Mouse (Mus musculus) c-Kit-negative CD71-positive TER-119-positive erythroid progenitor cells, embryonic 14.5 days (primary cell): ENCODE data around the gene Tmem260.
A peak's percentile ranks its signal among the peaks of the same experiment; 100 is the strongest.

Experiments used
- DNase-seq: peaks from one replicate; pipeline ENCODE4 v3.0.0-alpha.2; 2013; ENCODE audit warnings: low read depth, low spot score

The Tmem260 gene

DNA sequence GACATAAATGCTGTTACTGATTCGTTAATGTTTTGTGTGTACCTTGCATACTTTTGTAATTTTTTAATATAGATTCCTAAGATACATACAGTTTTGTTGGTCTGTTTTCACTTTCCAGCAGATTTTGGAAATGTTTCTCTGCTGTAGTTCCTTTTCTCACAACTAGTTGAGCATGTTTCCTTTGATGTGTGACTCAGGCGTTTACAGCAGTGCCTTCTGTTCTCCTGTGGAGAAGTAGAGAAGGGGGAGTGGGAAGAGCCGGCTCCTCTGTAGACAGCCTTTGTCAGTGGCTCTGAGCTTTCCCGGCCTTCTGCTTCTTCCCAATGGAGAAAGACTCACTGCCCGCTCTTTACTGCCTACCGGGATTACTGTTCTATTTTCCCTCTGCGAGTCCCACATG is 35.7 kb downstream of the Tmem260 start:
- no peak for DNase-seq

DNA sequence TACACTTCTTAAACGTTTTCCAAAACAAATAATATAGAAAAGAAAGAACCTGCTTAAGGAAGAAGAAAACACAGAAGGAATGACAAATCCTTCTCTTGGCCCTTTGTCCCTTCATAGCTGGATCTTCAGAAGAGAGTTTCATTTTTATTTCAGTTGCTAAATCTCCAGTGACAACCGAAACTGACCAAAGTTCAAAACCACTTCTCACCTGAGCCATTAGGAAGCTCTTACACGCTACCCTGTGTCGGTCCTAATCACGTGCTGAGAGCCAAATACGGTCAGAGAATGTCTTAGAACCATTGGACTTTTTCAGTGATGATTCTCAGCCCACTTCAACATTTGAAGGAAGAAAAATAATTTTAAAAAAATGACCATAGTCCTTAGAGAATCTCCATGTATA is 36.8 kb downstream of the Tmem260 start:
- DNase-seq: no peak

- DNase-seq: no peak
Observed at GRCm38 (mm10) chr14:48493896-48494295, 48.0 kb downstream of the Tmem260 start.

- DNase-seq: no peak
Observed at GRCm38 (mm10) chr14:48502573-48502972, 56.6 kb downstream of the Tmem260 start.

DNA sequence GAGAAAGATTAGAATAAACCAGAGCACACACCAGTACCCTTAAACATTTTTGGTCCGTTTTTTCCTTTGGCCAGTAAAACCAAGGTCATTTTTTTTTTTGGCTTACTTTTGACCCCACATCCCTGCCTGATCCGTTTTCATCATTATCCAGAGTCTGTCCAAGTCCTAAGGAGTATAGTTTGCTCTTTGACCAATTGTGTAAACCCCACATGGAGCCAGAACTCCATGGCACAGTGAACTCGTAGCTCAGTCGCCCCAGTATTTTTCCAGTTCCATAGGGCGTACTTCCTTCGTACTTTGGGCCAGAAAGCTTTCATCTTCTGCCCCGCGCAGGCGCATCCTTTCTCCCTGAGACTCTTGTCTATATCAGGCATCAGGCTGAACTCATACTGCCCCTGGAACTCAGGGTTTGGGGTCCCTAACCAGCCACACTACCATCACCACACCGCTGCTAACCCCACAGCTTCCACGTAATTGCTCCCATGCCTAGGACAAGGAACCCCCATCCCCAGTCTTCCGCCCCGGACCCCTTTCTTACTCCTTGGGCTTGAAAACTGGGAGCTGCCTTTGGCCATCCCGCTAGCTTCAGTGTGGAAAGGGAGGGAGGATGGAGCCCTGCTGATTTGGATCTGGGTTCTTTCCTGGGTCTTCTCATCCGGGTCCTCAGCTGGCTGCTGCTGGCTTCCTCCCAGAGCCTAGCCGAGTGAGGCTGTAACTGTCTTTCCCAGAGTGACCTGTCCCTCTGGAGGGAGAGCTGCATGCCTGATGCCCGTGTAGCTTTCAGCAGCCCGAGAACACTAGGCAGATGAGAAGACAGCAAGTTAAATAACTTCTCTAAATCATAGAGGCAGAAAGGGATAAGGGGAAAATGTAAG is 58.0 kb downstream of the Tmem260 start:
- no peak for DNase-seq

GRCm38 (mm10) chr14:48504566-48504950 is 58.6 kb downstream of the Tmem260 start:
- DNase-seq: no peak

DNA sequence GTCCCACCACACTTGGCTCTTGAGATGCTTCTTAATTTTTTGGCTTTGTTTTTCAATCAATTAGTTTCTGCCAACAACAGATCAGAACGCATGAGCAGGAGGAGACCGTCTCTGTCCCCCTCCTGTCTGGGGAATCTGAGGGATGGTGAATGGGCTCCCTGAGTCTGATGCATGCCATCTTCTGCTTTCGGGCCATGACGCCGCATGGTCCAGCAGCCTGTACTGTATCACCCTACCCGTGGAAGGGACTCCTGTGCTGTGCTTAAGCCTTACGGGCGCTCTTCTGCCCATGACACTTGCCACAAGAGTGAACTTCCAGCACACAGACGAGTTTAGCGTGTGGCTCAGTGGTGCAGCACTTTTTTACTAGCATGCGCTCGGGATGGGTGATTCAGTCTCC is 59.7 kb downstream of the Tmem260 start:
- DNase-seq: no peak

DNA sequence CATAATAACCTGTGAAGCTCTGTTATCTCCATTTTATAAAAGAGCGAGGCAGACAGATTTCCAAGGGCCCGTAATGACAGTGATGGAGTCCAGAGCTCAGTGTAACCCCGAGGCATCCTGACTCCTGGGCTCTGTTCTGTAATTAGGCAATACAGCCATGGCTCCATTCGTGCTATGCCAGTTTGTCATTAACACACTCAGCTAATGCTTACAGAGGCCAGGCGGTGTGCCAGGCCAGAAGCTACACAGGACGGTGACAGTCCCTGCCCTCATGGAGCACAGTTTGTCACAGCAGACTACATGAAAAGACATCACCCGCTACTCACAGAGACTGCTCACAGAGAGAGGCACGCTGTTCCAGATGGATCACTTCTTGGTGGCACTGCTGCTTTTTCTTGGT is 61.5 kb downstream of the Tmem260 start:
- DNase-seq: no peak

DNA sequence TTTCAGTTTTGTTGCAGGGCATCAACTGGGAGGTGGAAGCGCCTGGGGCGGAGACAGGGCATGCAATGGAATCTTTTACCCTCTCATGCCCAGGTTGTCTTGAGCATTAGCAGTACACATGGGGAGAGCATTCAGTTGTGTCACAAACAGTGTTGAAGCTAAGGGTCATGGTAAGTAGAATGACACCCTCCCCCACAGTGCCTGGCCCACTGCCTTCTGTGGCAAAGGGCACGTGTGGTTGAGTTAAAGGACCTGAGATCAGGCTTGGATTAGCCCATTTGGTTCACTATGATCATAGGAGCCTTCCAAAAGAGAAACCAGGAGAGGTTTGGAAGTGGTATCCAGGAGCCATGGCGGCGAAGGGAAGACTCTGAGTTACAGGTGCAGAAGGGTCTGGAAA is 63.2 kb downstream of the Tmem260 start:
- DNase-seq: no peak

DNA sequence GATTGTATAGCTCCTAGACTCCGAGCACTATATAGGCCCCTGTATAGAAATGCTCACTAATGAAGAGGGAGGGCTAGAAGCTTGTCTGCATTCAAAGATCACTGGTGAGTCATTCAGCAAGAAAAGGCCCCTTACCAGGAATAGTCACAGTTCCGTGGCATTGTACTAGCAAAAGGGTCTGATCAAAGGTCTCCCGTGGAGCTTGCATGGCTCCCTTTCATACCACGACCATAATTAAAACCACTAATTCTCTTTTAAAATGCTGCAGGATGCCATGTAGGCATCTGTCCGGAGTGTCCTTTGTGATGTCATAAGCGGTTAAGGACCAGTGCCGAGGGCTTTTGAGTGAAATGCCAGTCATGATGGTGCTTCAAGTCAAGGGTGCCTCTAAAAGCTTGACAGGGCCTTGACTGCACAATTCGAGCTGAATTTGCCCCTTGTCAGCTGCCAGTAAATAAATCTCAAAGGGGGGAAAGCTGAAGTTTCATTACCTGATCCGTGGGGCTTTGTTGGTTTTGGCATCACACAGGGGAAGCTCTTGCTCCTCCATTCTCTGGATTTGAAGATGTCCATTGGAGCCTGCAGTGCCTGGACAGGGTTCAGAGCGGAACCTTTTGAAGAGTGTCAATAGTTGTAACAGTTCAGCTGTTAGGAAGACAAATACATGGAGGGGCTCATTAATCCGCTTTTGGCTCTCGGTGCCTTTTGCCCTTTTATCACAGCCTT is 67.3 kb downstream of the Tmem260 start:
- no peak for DNase-seq

DNA sequence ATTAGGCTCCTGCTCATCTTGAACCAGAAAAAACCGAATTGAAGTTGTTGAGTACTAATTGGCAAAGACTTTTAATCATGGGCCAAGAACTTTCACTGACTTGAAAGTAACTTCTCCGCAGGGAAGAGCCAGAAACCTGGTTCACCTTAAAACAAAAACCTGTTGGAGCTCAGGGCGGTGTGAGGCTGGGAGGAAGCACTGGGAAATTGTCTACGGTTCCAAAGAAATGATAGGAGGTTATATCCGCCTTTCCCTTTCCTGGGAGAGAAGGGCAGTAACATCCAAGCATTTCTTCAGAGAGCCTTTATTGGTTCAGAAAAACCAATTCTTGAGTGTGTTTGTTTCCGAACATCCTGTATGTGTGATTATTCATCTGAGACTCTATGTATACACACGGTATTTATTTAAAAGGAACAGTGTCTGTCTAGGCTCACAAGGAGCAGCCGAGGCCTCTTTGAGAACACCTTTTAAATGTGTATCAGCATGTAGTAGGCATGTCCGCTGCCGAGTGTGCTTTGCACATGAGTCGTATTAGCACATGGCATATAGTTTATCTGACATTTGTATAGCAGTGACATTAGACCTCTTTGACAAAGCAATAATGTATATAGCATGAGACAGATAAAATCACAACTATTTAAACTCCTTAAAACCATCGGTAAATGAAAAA is 68.0 kb downstream of the Tmem260 start:
- DNase-seq: no peak

- DNase-seq: no peak
Observed at GRCm38 (mm10) chr14:48514620-48515019, 68.7 kb downstream of the Tmem260 start.

- DNase-seq: no peak
Observed at GRCm38 (mm10) chr14:48515538-48515937, 69.6 kb downstream of the Tmem260 start.

- DNase-seq: no peak
Observed at GRCm38 (mm10) chr14:48523361-48523760, 77.4 kb downstream of the Tmem260 start.

- no peak for DNase-seq
Observed at GRCm38 (mm10) chr14:48524135-48524534, 78.2 kb downstream of the Tmem260 start.

GRCm38 (mm10) chr14:48525055-48525454 is 79.1 kb downstream of the Tmem260 start:
- no peak for DNase-seq

DNA sequence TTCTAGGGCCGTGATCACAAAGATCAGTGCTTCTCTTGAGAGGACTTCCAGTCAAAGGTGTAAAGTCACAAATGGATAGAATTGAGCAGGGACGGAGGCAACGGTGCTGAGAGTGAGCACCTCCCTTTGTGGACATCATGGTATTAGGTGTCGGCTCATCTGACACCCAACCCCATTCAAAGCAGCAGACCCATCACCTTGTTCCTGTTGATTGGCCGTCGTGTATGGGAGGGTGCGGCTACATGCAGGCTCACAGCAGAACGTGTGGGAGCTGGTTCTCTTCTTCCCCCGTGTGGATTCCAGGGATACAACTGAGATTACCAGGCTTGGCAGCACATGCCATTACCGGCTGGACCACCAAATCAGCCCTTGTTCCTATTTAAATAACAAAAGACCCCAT is 84.7 kb downstream of the Tmem260 start:
- no peak for DNase-seq

- peak; percentile 83 for DNase-seq
Observed at GRCm38 (mm10) chr14:48537795-48538766, 92.2 kb downstream of the Tmem260 start.

GRCm38 (mm10) chr14:48545166-48545565 is 99.2 kb downstream of the Tmem260 start:
- DNase-seq: no peak

DNA sequence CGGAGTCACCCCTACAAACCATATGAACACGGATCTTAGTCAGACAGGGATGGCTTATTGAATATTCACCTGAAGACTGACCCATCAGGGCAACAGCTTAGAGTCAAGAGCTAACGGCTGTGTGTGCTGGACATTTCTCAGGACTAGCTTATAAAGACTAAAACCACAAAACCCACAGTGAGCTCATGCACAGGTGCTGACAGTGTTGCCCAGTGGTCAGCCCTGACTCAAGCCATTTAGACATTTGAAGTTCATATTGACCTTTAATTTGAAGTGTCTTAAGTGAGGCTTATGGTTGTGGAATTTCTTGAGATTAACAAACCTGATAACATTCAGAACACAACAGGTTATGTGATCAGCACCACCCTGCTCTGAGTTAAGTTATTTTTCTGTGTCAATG is 100.1 kb downstream of the Tmem260 start:
- DNase-seq: no peak

DNA sequence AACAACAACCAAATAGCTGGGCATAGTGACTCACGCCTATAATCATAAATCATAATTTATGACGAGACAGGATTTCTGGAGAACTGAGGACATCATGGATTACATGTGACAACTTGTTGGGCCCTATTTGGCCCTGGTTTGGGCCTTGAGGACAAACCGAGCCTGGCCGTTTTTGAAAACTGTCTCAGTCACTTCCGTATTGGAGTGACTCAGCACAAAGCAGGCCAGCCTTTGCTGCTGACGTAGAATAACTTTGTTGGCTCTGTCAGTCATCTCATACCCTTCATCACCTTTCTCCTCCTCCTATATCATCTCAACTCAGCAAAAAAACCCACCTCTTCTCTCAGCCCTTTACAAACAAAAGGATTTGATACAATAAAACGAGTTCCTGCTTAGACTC is 103.8 kb downstream of the Tmem260 start:
- DNase-seq: no peak
